Mouse (Mus musculus) ES-Bruce4 (cell line): ENCODE results near the gene Mllt3.

ENCODE experiments used
- CTCF ChIP-seq: IDR thresholded peaks from one replicate; pipeline ENCODE4 v1.8.1; 2011; ENCODE audit warnings: low read depth, low read length
- EP300 ChIP-seq: IDR thresholded peaks from 2 replicates; pipeline ENCODE4 v1.6.1; 2011; ENCODE audit warnings: low read depth, low read length; ENCODE audit not compliant: insufficient read depth

- no peak for TF ChIP-seq CTCF
- no peak for TF ChIP-seq EP300
Measured at GRCm38 (mm10) chr4:88012774-88013173, 20.4 kb downstream of the Mllt3 start.
